Mouse (Mus musculus) kidney, adult 2 months (tissue): ENCODE measurements around the gene Gm3269.
"Not testable (repeated sequence)": the region's sequence is repeated elsewhere in the genome, so short reads cannot be mapped to it uniquely, and the experiment has no call there.

Experiments used
- CTCF ChIP-seq: fragments of 200-500 bp; conservative IDR thresholded peaks from 2 replicates; pipeline ENCODE4 v1.5.1; 2011; ENCODE audit warnings: low read depth, mild to moderate bottlenecking, control low read depth, low read length, moderate library complexity, mixed read lengths; ENCODE audit not compliant: insufficient read depth, insufficient read length
- POLR2A ChIP-seq: fragments of 200-500 bp; IDR thresholded peaks from one replicate; pipeline ENCODE4 v1.6.1; 2011; ENCODE audit warnings: low read depth, low read length, control low read depth

DNA sequence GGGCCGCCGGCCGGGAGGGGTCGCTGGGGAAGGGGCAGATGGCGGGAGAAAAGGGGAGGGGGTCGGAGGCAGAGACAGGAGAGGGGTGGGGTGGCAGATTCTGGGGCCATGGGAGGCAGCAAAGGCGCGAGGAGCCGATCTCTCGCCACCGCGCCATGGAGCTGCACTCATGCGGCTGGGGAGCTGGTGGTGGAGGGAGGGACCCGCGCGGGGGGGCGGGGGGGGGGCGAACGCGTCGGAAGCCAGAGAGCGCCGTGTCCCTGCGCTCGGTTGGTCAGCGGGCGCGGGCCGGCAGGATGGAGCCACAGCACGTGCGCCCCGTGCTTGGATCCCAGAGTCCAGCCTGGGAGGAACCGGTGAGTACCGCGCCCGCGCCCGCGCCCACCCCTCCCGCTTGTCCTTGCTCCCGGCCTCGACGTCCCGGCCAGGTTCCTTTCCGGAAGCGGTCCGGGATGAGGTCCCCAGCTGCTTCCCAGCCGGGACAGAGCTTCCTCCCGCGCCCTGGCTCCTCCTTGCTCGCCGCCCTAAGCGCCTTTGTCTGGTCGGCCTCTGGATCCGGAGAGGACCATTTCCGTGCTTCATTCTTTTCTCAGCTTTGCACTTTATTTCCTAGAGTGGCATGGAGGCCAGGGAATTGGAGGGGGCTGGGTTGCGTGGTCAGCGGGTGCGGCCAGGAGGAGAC lies 17.5 kb downstream of the Gm3269 start, which contains the start of gene Gm3264:
- not testable (repeated sequence) for TF ChIP-seq CTCF, POLR2A
